14 mouse cellular contexts compared by ENCODE assay signal in genomic region chr14:77639586-77639985, GRCm38 (mm10).
DNase-seq lines count a peak whose midpoint lies in the region; ATAC-seq and TF ChIP-seq lines count a peak whose summit lies in the region.
"Had no signal": no experiment of that assay in that cellular context is flagged by ENCODE, and none has a peak within 500 bp of the region (broad histone marks: within the 10 kb centered on the region; RNA-seq: fewer than 3 reads in every experiment).

No protein-coding gene starts in this region.

- H3K9ac ChIP-seq in heart, postnatal 0 days (replicated peaks; ENCODE audit: low read depth, low read length): no peak overlapping the region
- H3K9ac ChIP-seq in neural tube, embryonic 14.5 days (replicated peaks; ENCODE audit: low read depth, low read length): no peak overlapping the region
- no peak overlapping the region for H3K9ac ChIP-seq in neural tube, embryonic 15.5 days (replicated peaks)
- H3K9ac ChIP-seq: liver, embryonic 12.5 days; neural tube, embryonic 12.5 days had no signal

- no peaks in the 10 kb centered on the region for H3K27me3 ChIP-seq in heart, postnatal 0 days (ENCODE audit: control insufficient read depth, insufficient read depth, low read length)
- no peaks in the 10 kb centered on the region for H3K27me3 ChIP-seq in neural tube, embryonic 14.5 days (ENCODE audit: control insufficient read depth, insufficient read depth, low read length)
- H3K27me3 ChIP-seq in neural tube, embryonic 15.5 days (replicated peaks): no peaks in the 10 kb centered on the region
- H3K27me3 ChIP-seq: liver, embryonic 12.5 days; neural tube, embryonic 12.5 days had no signal

- H3K36me3 ChIP-seq in heart, postnatal 0 days (replicated peaks; ENCODE audit: control insufficient read depth, insufficient read depth, low read length): no peaks in the 10 kb centered on the region
- no peaks in the 10 kb centered on the region for H3K36me3 ChIP-seq in neural tube, embryonic 14.5 days (ENCODE audit: control insufficient read depth, insufficient read depth, low read length)
- H3K36me3 ChIP-seq in neural tube, embryonic 15.5 days: no peaks in the 10 kb centered on the region
- H3K36me3 ChIP-seq: liver, embryonic 12.5 days; neural tube, embryonic 12.5 days had no signal

- H3K4me2 ChIP-seq in heart, postnatal 0 days (ENCODE audit: low read depth, low read length): no peak overlapping the region
- no peak overlapping the region for H3K4me2 ChIP-seq in neural tube, embryonic 14.5 days (ENCODE audit: low read depth, low read length)
- H3K4me2 ChIP-seq in neural tube, embryonic 15.5 days: no peak overlapping the region
- H3K4me2 ChIP-seq: liver, embryonic 12.5 days; neural tube, embryonic 12.5 days had no signal

- no peaks in the 10 kb centered on the region for H3K9me3 ChIP-seq in heart, postnatal 0 days (replicated peaks; ENCODE audit: control insufficient read depth, low read length)
- H3K9me3 ChIP-seq in neural tube, embryonic 14.5 days (ENCODE audit: control insufficient read depth, low read length): no peaks in the 10 kb centered on the region
- no peaks in the 10 kb centered on the region for H3K9me3 ChIP-seq in neural tube, embryonic 15.5 days (replicated peaks)
- H3K9me3 ChIP-seq: liver, embryonic 12.5 days; neural tube, embryonic 12.5 days had no signal

- no peak for TF ChIP-seq CTCF in heart, postnatal 0 days (IDR thresholded peaks at IDR 0.05; ENCODE audit: low read depth)

- 48% methylated on average over 2 of the region's 2 CpGs for WGBS in heart, postnatal 0 days
- 50% methylated on average over 2 of the region's 2 CpGs for WGBS in neural tube, embryonic 14.5 days
- WGBS in neural tube, embryonic 15.5 days: 48% methylated on average over 2 of the region's 2 CpGs

- no peak for TF ChIP-seq EP300 in heart, postnatal 0 days (IDR thresholded peaks at IDR 0.05; ENCODE audit: low read depth)

- peak; percentile 14 for DNase-seq in heart, postnatal 0 days (ENCODE audit: low spot score)
- no peak for DNase-seq in heart, adult 18-20 months
- peak; percentile 86 to 94 for DNase-seq in cerebellum, postnatal 14 days
- no peak for DNase-seq in spleen, postnatal 14 days (ENCODE audit: low spot score in 2 of 2)
- DNase-seq in kidney, postnatal 14 days: no peak
- DNase-seq: lung, postnatal 14 days; midbrain, embryonic 14.5 days; retina, postnatal 1 day had no signal

- peaks cover 9% of the 10 kb centered on the region; the same call in 1 of the 2 replicates for H3K4me1 ChIP-seq in heart, postnatal 0 days (ENCODE audit: control insufficient read depth, insufficient read depth)
- H3K4me1 ChIP-seq in neural tube, embryonic 14.5 days (ENCODE audit: control insufficient read depth, insufficient read depth, low read length): no peaks in the 10 kb centered on the region
- peaks cover 25% of the 10 kb centered on the region for H3K4me1 ChIP-seq in neural tube, embryonic 15.5 days
- H3K4me1 ChIP-seq: liver, embryonic 12.5 days had no signal

- H3K27ac ChIP-seq in heart, postnatal 0 days (ENCODE audit: low read depth): no peak overlapping the region
- no peak overlapping the region for H3K27ac ChIP-seq in neural tube, embryonic 14.5 days (ENCODE audit: low read depth, low read length)
- no peak overlapping the region; the same call in 1 of the 2 replicates for H3K27ac ChIP-seq in neural tube, embryonic 15.5 days (replicated peaks)
- H3K27ac ChIP-seq: left cerebral cortex, adult 2 months; liver, embryonic 12.5 days; neural tube, embryonic 12.5 days had no signal

- no peak overlapping the region for H3K4me3 ChIP-seq in heart, postnatal 0 days (ENCODE audit: low read depth, low read length)
- no peak overlapping the region for H3K4me3 ChIP-seq in neural tube, embryonic 14.5 days (ENCODE audit: low read depth, low read length)
- no peak overlapping the region for H3K4me3 ChIP-seq in neural tube, embryonic 15.5 days (replicated peaks)
- H3K4me3 ChIP-seq: left cerebral cortex, adult 2 months; liver, embryonic 12.5 days; neural tube, embryonic 12.5 days had no signal

- ATAC-seq in heart, postnatal 0 days (ENCODE audit: insufficient read depth, low read depth): no peak; the same call in 1 of the 2 replicates
- ATAC-seq in neural tube, embryonic 14.5 days (ENCODE audit: low read depth): 0 out of 2 replicates have a peak, but pooled peaks have one; percentile 9
- no peak for ATAC-seq in neural tube, embryonic 15.5 days (ENCODE audit: low FRiP score)
- ATAC-seq: intestine, postnatal 0 days; liver, embryonic 12.5 days had no signal

Comparison
In these comparisons a context has a peak if more than half of its experiments do, and no peak if none do; other contexts are left out.
1. DNase-seq: peak in heart, postnatal 0 days (single experiment) and cerebellum, postnatal 14 days (2 of 2); none in heart, adult 18-20 months (0 of 2), spleen, postnatal 14 days (0 of 2) and kidney, postnatal 14 days (single experiment).